Mouse (Mus musculus) lung, adult 2 months (tissue): ENCODE data around the gene Car2. TPM values are rescaled to one million over a fixed set of nuclear protein-coding genes. Genes with fewer than 3 reads are reported as not detected.

Experiments
- DNase-seq: peaks from one replicate; pipeline ENCODE4 v3.0.0; 2022
- H3K4me1 ChIP-seq: fragments of 200-500 bp; 2 replicates; pipeline ENCODE4 v1.6.1; 2011; ENCODE audit warnings: low read length; ENCODE audit not compliant: control insufficient read depth, insufficient read depth
- H3K4me3 ChIP-seq: fragments of 200-500 bp; replicated peaks from 2 replicates; pipeline ENCODE3; 2011; ENCODE audit warnings: low read depth, mild to moderate bottlenecking, control low read depth, low read length; ENCODE audit errors: extremely low read depth
- CTCF ChIP-seq: fragments of 200-500 bp; IDR thresholded peaks from 2 replicates; pipeline ENCODE4 v1.5.1; 2011; ENCODE audit warnings: mild to moderate bottlenecking, low read length, control low read depth; ENCODE audit not compliant: insufficient read depth
- POLR2A ChIP-seq: fragments of 200-500 bp; IDR thresholded peaks from 2 replicates; pipeline ENCODE4 v1.6.1; 2011; ENCODE audit warnings: low read depth, mild to moderate bottlenecking, control low read depth, low read length, borderline replicate concordance; ENCODE audit errors: extremely low read depth
- WGBS: fragments of 180-500 bp; shearing (Covaris S2); methylation state at CpG from one replicate; pipeline ENCODE4 v1.1.7; 2018; 5-methylcytosine and 5-hydroxymethylcytosine counted together
- polyA plus RNA-seq: library from polyadenylated mRNA; depleted of rRNA; stranded (reverse); fragments of >200 nt; gene quantifications from 2 replicates; pipeline ENCODE4 v1.2.3, GENCODE M21; 2012; rRNA removed

Car2 gene
- polyA plus RNA-seq = 179 and 194 TPM in 2 replicates

DNA sequence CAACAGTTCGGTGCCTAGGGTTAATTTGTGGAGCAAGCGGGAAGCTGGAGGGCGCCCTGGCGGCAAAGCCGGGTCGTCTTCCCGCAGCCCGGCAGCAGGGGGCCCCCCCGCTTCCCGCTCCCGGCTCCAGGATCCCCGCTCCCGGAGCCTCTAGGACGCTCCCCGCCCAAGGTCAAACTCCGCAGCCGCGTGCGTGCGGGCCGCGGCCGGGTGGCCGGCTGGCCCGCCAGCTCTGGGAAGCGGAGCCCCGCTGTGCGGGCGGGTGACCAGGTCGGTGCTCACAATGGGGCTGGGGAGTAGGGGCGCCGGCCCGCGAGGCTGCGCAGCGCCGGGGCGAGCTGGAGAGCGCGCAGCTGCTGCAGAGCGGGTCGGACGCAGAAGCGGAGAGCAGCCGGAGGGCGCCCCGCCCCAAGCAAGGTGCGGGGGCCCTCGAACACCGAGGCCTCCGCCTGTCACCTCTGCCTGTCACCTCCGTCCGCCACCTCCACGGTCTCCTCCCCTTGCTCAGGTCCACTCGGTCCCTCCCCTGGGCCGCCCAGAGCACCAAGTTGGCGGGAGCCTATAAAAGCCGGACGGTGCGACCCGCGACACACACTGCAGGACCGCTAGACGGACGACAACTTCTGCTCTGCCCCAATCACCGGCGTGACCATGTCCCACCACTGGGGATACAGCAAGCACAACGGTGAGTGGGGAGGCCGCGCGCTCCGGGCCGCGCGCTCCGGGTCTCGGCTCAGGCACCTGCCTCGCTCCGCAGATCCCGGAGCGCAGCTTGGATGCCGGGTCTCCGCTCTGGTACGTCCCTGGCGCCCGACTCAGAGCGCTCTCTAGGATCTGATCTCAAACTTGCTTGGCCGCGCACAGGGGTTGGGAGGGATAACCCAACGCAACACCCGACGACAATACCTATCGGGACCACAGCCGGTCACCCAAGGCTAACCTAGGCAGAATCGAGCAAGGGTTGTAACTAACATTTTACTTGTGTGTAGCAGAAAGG is at the start of gene Car2:
Car2 (plus strand) TSS at position 172 of the 997 bp plus-strand sequence.
- TF ChIP-seq POLR2A = peak; percentile 90
- peak; percentile 24; the same call in 1 of the 2 replicates for TF ChIP-seq CTCF
- peak; percentile 81 for DNase-seq
- H3K4me3 ChIP-seq = peak within 1 kb of the TSS; percentile 67
- 1% methylated on average over 93 of the region's 95 CpGs for WGBS
- H3K4me1 ChIP-seq = peaks cover 6% of the 10 kb centered on the region; the same call in 1 of the 2 replicates

DNA sequence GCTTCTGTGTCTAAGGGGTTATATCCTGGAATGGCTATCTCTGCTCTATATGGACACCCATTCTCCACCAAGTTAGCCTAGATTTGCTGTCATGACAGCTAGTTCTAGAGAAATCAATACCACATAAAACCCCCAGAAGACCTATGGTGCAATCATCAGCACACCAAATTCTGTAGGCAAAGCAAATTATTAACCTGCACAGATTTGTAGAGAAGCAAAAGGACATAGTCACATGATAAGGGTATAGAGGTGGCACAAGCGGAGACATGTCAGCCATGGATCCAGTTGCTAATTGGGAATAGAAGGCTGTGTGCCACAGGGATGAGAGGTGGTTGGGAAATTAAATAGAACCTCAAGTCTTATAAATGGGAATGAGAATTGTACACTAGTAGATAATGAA is 47.1 kb upstream of the Car2 start:
- 94% methylated on average over 1 of the region's 1 CpGs for WGBS
- no peak overlapping the region for H3K4me3 ChIP-seq
- H3K4me1 ChIP-seq = no peaks in the 10 kb centered on the region
- no peak for DNase-seq
- TF ChIP-seq POLR2A (no peak), CTCF (no peak)

DNA sequence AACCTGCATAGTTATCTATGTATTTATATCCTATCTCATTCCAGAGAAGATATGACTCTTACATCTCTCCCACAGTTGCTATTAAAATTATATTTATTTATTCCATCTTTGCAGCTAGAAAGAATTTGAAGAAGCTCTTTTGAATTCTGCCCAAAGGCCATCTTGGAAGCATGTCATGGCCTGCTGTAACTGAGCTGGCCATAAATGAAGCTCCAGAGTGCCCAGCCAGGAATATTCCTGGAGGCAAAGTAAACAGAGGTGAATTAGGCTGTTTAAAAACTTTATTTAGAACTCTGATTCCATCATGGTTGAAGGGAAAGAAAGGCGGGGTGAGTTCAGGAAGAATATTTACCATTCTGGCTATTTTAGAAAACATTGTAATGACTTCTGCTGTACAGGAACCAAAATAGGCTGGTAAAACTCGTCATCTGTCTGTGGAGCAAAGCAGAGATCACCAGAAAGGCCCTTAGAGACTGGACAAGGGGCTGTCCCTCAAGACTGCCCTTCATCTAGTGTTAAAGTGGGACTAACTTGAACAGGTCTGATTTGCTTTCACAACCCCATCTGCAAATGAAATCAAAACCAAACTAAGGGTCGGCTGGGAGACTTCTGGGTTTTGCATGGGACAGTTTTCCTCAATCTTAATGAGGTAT is 46.5 kb upstream of the Car2 start:
- no peak for DNase-seq
- Histone ChIP-seq H3K4me3 (no peak overlapping the region), H3K4me1 (no peaks in the 10 kb centered on the region)
- 70% methylated on average over 3 of the region's 3 CpGs for WGBS
- TF ChIP-seq CTCF (no peak), POLR2A (no peak)

DNA sequence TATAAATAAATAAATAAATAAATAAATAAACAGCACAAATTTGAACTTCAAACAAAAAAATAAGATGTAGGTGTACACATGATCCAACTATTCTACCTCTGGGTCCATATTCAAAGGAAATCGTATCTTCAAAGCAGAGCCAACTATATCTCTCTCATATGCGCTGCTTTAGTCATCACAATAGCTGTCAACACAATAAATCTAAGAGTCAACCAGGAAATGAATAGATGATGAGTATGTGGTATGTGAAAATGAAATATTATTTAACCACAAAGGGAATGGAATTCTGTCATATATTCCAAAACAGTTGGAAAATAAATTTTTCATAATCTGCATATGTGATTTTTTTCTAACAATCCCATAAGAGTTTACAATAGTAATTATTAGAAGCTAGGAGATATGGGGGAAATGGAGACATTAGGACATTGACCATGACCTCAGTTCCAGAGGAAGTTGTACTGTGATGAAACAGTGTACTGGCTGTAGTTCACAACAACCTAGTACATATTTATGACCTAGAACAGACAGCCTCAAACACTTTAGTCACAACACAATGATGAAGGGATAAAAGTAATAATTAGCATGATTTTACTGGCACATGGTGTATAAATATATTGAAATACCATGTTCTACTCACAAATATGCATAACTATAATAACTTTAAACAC is 37.4 kb upstream of the Car2 start:
- DNase-seq = no peak
- 77% methylated on average over 2 of the region's 2 CpGs for WGBS
- Histone ChIP-seq H3K4me1 (no peaks in the 10 kb centered on the region), H3K4me3 (no peak overlapping the region)
- TF ChIP-seq POLR2A = no peak
- TF ChIP-seq CTCF = no peak

DNA sequence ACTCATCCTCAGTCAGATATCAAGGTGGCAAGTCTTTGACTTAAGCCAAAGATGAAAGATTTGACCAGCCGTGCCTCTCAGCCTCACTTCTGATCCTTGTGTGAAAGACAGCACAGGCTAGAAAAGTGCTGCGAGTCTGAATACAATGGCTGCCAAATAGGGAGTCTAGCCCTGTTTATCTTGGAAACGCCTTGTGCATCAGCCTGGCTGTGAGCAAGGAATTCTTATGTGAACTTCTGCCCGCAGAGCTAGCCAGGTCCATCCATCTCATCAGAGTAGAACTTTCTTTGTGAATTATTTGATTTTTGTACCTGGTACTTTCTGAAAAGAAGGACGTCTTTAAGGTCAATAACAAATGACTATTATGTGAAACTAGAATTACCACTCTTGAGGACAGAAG is 32.1 kb upstream of the Car2 start:
- TF ChIP-seq POLR2A (no peak), CTCF (no peak)
- no peak overlapping the region for H3K4me3 ChIP-seq
- DNase-seq = no peak
- H3K4me1 ChIP-seq = no peaks in the 10 kb centered on the region
- WGBS = 47% methylated on average over 5 of the region's 5 CpGs

DNA sequence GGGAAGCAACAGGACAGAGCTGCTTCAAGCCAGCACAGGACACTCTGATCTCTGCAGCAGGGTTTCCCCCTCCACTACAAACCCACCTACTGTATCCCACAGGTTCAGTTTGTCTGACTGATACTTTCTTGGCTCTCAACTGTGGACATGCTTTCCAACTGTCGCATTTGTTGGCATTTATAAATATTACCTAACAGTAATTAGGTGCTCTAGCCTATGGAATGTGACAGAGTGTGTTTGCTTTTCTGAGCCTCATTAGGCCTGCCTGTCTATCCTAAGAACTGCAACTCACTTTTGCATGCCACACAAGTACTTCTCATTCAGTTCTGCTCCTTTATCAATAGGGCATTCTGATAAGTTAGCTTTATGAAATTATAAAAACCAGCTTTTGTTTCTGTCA is 31.6 kb upstream of the Car2 start:
- TF ChIP-seq CTCF = no peak
- no peak for TF ChIP-seq POLR2A
- 34% methylated on average over 1 of the region's 1 CpGs for WGBS
- no peaks in the 10 kb centered on the region for H3K4me1 ChIP-seq
- no peak for DNase-seq
- H3K4me3 ChIP-seq = no peak overlapping the region

DNA sequence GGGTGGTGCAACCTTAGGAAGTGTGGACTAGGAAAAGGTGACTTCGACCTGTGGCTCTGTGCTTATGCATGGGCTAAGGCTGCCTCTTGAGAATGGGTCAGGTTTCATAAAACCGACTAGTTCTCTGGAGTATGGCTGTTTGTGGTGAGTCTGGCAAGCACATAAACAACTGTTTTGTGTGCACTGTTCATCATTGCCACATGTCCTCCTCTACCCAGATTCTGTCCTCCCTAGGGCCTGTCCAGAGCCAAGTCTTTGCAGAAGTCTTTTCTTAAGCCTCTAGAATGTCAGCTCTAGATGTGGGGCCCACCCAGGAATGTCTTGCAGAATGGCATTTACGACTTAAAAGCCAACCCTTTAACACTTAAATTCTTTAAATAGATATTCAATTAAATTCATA is 28.2 kb upstream of the Car2 start:
- TF ChIP-seq CTCF (no peak), POLR2A (no peak)

DNA sequence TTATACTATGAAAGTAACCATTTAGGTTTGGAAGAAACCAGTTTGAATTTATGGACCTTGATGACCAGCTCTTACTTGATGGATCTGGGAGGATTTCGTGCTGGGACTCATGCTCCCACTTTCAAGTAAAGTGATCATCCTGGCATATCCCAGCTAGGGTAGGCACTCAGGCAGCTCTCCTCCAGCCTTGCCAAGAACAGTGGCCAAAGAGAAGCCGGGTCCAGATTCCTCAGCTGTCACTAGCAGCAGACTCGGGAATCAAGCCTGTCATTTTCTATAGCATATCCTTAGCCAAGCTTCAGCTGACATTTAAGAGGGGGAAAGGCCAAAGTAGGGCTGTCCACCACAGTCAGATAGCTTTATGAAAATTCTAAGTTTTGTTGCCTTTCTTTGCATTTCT is 25.8 kb upstream of the Car2 start:
- H3K4me1 ChIP-seq = no peaks in the 10 kb centered on the region
- TF ChIP-seq CTCF = no peak
- no peak for TF ChIP-seq POLR2A
- no peak for DNase-seq
- H3K4me3 ChIP-seq = no peak overlapping the region
- WGBS = 61% methylated on average over 3 of the region's 3 CpGs

More for the DNA sequence above, 28.2 kb upstream of the Car2 start:
- no peak for DNase-seq
- H3K4me1 ChIP-seq = no peaks in the 10 kb centered on the region
- no peak overlapping the region for H3K4me3 ChIP-seq
- WGBS = 84% methylated on average over 3 of the region's 3 CpGs

DNA sequence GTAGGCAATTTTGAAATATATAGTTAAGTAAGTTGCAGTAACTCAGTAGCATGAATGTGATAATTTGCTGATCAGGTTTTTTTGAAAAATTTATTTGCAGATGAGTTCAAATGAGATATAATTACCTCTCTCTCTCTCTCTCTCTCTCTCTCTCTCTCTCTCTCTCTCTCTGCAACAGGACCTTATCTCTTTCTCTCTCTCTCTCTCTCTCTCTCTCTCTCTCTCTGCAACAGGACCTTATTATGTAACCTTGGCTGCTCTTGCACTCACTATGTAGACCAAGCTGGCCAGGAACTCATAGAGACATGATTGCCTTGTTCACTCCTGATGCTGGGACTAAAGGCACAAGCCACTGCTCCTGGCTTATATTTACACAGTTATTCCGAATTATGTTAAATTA is 24.9 kb upstream of the Car2 start:
- TF ChIP-seq CTCF (no peak), POLR2A (no peak)
- H3K4me1 ChIP-seq = no peaks in the 10 kb centered on the region
- no peak overlapping the region for H3K4me3 ChIP-seq
- WGBS = 85% methylated on average over 1 of the region's 1 CpGs
- DNase-seq = no peak
